Mouse (Mus musculus): ENCODE measurements at regions not wholly inside any gene's neighbourhood (a gene's known extent, or its start where the extent isn't known, plus 50 kb on each side); places are given as distances from the start of the nearest gene placed in this dataset.

DNA sequence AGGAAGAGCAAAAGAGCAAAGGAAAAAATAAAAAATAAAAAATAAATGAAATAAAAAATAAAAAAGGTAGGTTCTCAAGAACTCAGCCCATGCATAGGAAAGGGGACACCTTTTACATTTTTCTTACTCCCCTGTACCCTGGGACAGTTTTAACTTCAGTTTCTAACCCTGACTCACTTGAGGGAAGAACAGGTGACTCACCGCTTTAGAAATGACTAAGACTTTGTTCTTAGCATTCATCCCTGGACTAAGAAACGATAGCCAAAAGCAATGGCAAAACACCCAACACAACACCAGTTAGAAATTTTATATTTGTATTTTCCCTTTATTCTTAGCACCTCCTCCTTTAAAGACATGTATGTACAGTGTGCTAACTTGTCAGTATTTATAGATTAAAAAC lies 161.5 kb upstream of the Samsn1 start:
- TF ChIP-seq CTCF (IDR thresholded peaks at IDR 0.05; ENCODE audit: low read depth, low read length) (no peak), TAL1 (conservative IDR thresholded peaks at IDR 0.05; ENCODE audit: low read depth, low read length) (no peak), POLR2AphosphoS5 (IDR thresholded peaks at IDR 0.05; ENCODE audit: insufficient replicate concordance, low read depth, low read length) (no peak), GATA2 (IDR thresholded peaks at IDR 0.05; ENCODE audit: borderline replicate concordance, low read depth, low read length) (no peak)
